Mouse (Mus musculus): ENCODE measurements around the gene Lpar6. TPM values are rescaled to one million over a fixed set of nuclear protein-coding genes. Genes with fewer than 3 reads are reported as not detected.
A peak's percentile ranks its signal among the peaks of the same experiment; 100 is the strongest.

The Lpar6 gene
- 7.8 and 8.1 TPM in 2 replicates for polyA plus RNA-seq (2015; fragmentation: Nextera tagmentation; extraction: Ambion mirVana)

DNA sequence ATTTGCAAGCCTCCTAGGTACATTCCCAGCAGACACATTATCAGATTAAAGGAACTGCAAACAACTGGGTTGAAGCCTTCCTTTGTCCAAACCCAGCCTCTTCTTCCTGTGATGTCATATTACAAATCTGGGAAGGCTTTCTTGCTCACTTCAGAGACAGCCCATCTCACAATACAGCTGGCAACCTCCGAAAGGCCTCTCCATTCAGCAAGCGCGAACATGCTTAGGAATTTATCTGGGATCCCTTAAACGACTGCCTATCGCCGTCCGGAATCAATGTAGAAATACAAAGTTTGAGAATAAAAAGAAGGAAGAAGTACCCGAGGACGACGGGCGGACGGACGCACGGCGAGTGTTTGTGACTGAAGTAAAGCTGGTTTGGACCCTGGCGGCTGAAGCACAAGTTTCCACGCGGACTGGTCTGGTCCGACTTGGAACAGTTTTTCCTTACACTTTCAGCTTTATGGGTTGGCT lies at the start of gene Lpar6:
Lpar6 (plus strand) TSS at position 48 of the 474 bp plus-strand sequence.
- Histone ChIP-seq H3K4me3 (ENCODE audit: low read depth, low read length) (peak within 1 kb of the TSS; percentile 48), H3K9ac (ENCODE audit: low read depth, low read length) (peak within 1 kb of the TSS; percentile 77), H3K27ac (ENCODE audit: low read depth, low read length) (peak within 1 kb of the TSS; percentile 90), H3K36me3 (ENCODE audit: control insufficient read depth, insufficient read depth) (no peaks in the 10 kb centered on the region), H3K27me3 (replicated peaks; ENCODE audit: control insufficient read depth, insufficient read depth, low read length) (no peaks in the 10 kb centered on the region), H3K9me3 (ENCODE audit: control insufficient read depth) (no peaks in the 10 kb centered on the region), H3K4me1 (replicated peaks; ENCODE audit: control insufficient read depth, insufficient read depth, low read length) (peaks cover 4% of the 10 kb centered on the region), H3K4me2 (replicated peaks; ENCODE audit: low read depth) (peak within 1 kb of the TSS; percentile 61)
- under 1% methylated on average over 19 of the region's 19 CpGs for WGBS
- TF ChIP-seq CTCF (IDR thresholded peaks at IDR 0.05; ENCODE audit: low read depth), result peak; percentile 17; the same call in 1 of the 2 replicates
- peak; percentile 84 for ATAC-seq

DNA sequence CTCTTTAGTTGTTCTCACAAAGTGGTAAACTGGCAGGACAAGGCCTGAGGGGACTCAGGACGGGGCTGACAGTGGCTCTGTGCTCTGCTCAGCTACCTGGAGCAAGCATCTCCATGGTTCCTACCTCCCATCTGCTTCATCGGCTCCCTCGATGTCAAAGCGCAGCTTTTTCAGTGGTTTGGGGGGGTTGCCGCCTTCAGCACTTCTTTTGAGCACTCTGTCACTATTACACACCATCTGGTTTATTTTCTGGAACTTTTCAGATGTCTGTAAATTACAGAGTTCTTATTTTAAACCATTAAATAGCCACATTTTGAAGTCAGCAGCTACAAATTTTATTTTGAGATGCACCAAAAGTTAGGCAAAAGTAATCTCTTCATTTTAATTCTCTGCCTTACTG lies 38.6 kb upstream of the Lpar6 start:
- no peak for ATAC-seq
- H3K27me3 ChIP-seq (replicated peaks; ENCODE audit: control insufficient read depth, insufficient read depth, low read length), result no peaks in the 10 kb centered on the region
- no peak overlapping the region for H3K27ac ChIP-seq (ENCODE audit: low read depth, low read length)
- no peak for TF ChIP-seq CTCF (IDR thresholded peaks at IDR 0.05; ENCODE audit: low read depth)
- H3K4me1 ChIP-seq (replicated peaks; ENCODE audit: control insufficient read depth, insufficient read depth, low read length), result no peaks in the 10 kb centered on the region
- H3K9me3 ChIP-seq (ENCODE audit: control insufficient read depth), result no peaks in the 10 kb centered on the region
- H3K36me3 ChIP-seq (ENCODE audit: control insufficient read depth, insufficient read depth), result peaks cover 6% of the 10 kb centered on the region; the same call in 1 of the 2 replicates
- WGBS, result 74% methylated on average over 5 of the region's 5 CpGs
- H3K4me2 ChIP-seq (replicated peaks; ENCODE audit: low read depth), result no peak overlapping the region
- no peak overlapping the region for H3K9ac ChIP-seq (ENCODE audit: low read depth, low read length)
- no peak overlapping the region for H3K4me3 ChIP-seq (ENCODE audit: low read depth, low read length)

DNA sequence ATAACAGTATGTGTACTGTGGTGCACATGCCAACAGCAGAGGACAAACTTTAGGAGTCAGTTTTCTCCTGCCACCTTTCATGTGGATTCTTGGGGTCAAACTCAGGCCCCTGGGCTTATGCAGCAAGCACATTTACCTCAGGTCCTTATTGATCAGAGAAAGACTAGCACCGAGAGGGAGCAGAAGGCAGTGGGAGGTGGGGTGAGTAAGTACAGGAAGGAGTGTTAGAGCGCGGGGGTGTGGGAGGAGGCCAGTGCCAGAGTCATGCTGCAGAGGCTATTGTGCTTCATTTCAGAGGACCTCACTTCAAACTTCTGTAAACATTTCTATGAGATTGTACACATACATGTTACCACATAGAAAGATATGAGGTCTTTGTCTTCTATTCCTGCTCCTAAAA lies 36.2 kb upstream of the Lpar6 start:
- 41% methylated on average over 3 of the region's 3 CpGs for WGBS
- ATAC-seq, result no peak
- H3K4me2 ChIP-seq (replicated peaks; ENCODE audit: low read depth), result no peak overlapping the region
- H3K27ac ChIP-seq (ENCODE audit: low read depth, low read length), result no peak overlapping the region
- H3K27me3 ChIP-seq (replicated peaks; ENCODE audit: control insufficient read depth, insufficient read depth, low read length), result no peaks in the 10 kb centered on the region
- H3K9ac ChIP-seq (ENCODE audit: low read depth, low read length), result no peak overlapping the region
- no peaks in the 10 kb centered on the region for H3K9me3 ChIP-seq (ENCODE audit: control insufficient read depth)
- TF ChIP-seq CTCF (IDR thresholded peaks at IDR 0.05; ENCODE audit: low read depth), result no peak
- H3K36me3 ChIP-seq (ENCODE audit: control insufficient read depth, insufficient read depth), result peaks cover 11% of the 10 kb centered on the region; the same call in 1 of the 2 replicates
- no peaks in the 10 kb centered on the region for H3K4me1 ChIP-seq (replicated peaks; ENCODE audit: control insufficient read depth, insufficient read depth, low read length)
- H3K4me3 ChIP-seq (ENCODE audit: low read depth, low read length), result no peak overlapping the region

DNA sequence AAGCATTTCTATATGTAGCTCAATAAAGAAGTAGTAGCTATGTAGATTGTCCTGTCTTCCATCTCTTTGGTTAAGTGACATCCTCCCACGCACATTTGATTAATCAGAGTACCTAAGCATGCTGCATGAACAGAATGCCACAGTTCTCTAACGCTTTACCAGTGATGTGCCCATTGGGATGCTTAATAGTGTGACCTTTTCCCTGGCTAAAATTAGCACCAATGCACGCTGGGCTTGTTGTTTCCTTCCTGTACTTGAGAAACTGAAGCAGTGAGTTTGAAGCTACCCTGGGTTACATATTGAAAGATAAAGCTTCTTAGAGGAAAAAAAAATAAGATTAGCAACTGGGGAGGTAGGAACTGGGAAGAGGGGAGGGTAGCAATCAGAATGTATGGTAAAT lies 33.7 kb upstream of the Lpar6 start:
- Histone ChIP-seq H3K27ac (ENCODE audit: low read depth, low read length) (no peak overlapping the region), H3K36me3 (ENCODE audit: control insufficient read depth, insufficient read depth) (peaks cover 4% of the 10 kb centered on the region; the same call in 1 of the 2 replicates), H3K4me1 (replicated peaks; ENCODE audit: control insufficient read depth, insufficient read depth, low read length) (no peaks in the 10 kb centered on the region), H3K27me3 (replicated peaks; ENCODE audit: control insufficient read depth, insufficient read depth, low read length) (no peaks in the 10 kb centered on the region), H3K4me2 (replicated peaks; ENCODE audit: low read depth) (no peak overlapping the region), H3K9ac (ENCODE audit: low read depth, low read length) (no peak overlapping the region), H3K9me3 (ENCODE audit: control insufficient read depth) (no peaks in the 10 kb centered on the region), H3K4me3 (ENCODE audit: low read depth, low read length) (no peak overlapping the region)
- ATAC-seq, result no peak
- 73% methylated on average over 3 of the region's 3 CpGs for WGBS
- TF ChIP-seq CTCF (IDR thresholded peaks at IDR 0.05; ENCODE audit: low read depth), result no peak

DNA sequence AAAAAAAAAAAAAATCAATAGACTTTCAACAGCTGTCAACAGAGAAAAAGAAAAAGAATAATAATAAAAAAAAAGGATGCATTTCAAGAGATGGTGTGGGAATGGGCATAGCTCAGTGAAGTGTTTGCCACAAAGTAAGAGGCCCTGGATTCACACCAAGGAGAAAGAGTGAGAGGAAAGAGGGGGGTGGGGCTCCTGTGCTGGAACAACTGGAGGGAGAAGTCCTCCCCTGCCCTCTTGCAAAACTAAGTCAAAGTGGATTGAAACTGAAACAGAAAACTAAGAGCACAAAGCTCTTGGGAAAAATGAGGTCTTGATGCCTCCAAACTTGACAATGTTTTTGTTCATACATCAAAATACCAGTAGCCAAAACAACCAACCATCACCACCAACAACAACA lies 28.4 kb upstream of the Lpar6 start:
- Histone ChIP-seq H3K4me1 (replicated peaks; ENCODE audit: control insufficient read depth, insufficient read depth, low read length) (no peaks in the 10 kb centered on the region), H3K4me3 (ENCODE audit: low read depth, low read length) (no peak overlapping the region), H3K27ac (ENCODE audit: low read depth, low read length) (no peak overlapping the region), H3K27me3 (replicated peaks; ENCODE audit: control insufficient read depth, insufficient read depth, low read length) (no peaks in the 10 kb centered on the region), H3K36me3 (ENCODE audit: control insufficient read depth, insufficient read depth) (peaks cover 5% of the 10 kb centered on the region; the same call in 1 of the 2 replicates), H3K9ac (ENCODE audit: low read depth, low read length) (no peak overlapping the region), H3K9me3 (ENCODE audit: control insufficient read depth) (no peaks in the 10 kb centered on the region), H3K4me2 (replicated peaks; ENCODE audit: low read depth) (no peak overlapping the region)
- ATAC-seq, result peak; percentile 51; the same call in 1 of the 2 replicates
- no peak for TF ChIP-seq CTCF (IDR thresholded peaks at IDR 0.05; ENCODE audit: low read depth)

DNA sequence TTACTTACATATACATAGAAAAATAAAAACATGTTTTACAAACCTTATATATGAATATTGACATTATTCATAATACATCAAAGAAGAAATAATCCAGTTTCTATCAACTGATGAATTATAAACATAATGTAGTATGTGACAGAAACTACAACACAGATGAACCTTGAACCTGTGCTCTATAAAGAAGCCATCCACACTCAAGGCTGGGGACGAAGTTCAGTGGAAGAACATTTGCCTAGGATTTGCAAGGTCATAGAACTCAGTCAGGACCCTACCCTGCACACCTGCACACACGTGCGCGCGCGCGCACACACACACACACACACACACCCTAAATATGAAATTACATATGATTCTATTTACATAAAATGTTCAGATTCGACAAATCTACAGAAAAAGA lies 27.5 kb upstream of the Lpar6 start:
- no peaks in the 10 kb centered on the region for H3K9me3 ChIP-seq (ENCODE audit: control insufficient read depth)
- H3K4me3 ChIP-seq (ENCODE audit: low read depth, low read length), result no peak overlapping the region
- H3K27me3 ChIP-seq (replicated peaks; ENCODE audit: control insufficient read depth, insufficient read depth, low read length), result no peaks in the 10 kb centered on the region
- no peak overlapping the region for H3K27ac ChIP-seq (ENCODE audit: low read depth, low read length)
- peak; percentile 53; the same call in 1 of the 2 replicates for ATAC-seq
- H3K4me1 ChIP-seq (replicated peaks; ENCODE audit: control insufficient read depth, insufficient read depth, low read length), result no peaks in the 10 kb centered on the region
- no peak overlapping the region for H3K9ac ChIP-seq (ENCODE audit: low read depth, low read length)
- no peak for TF ChIP-seq CTCF (IDR thresholded peaks at IDR 0.05; ENCODE audit: low read depth)
- peaks cover 6% of the 10 kb centered on the region for H3K36me3 ChIP-seq (ENCODE audit: control insufficient read depth, insufficient read depth)
- 83% methylated on average over 8 of the region's 8 CpGs for WGBS
- no peak overlapping the region for H3K4me2 ChIP-seq (replicated peaks; ENCODE audit: low read depth)

DNA sequence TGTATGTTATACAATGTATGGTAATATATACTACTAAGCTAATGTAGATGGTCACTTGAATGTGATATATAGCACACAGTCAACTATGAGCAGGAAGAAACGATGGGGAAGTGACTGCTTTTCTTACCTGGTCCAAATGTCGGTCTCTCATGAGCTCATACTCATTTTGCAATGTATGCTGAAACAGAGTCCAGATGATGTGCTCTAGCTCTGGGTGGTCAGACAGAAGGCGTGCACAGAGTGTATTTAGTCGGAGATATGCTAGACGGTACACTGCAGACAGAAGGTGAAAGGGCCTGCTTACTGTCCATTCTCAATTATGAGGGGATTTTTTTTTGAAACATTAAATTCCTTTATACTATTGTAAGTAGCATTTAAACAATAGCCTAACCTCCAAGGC lies 26.2 kb upstream of the Lpar6 start:
- no peaks in the 10 kb centered on the region for H3K4me1 ChIP-seq (replicated peaks; ENCODE audit: control insufficient read depth, insufficient read depth, low read length)
- no peak overlapping the region for H3K9ac ChIP-seq (ENCODE audit: low read depth, low read length)
- WGBS, result 93% methylated on average over 5 of the region's 5 CpGs
- no peak overlapping the region for H3K4me2 ChIP-seq (replicated peaks; ENCODE audit: low read depth)
- H3K4me3 ChIP-seq (ENCODE audit: low read depth, low read length), result no peak overlapping the region
- peaks cover 15% of the 10 kb centered on the region for H3K36me3 ChIP-seq (ENCODE audit: control insufficient read depth, insufficient read depth)
- no peaks in the 10 kb centered on the region for H3K9me3 ChIP-seq (ENCODE audit: control insufficient read depth)
- H3K27me3 ChIP-seq (replicated peaks; ENCODE audit: control insufficient read depth, insufficient read depth, low read length), result no peaks in the 10 kb centered on the region
- TF ChIP-seq CTCF (IDR thresholded peaks at IDR 0.05; ENCODE audit: low read depth), result no peak
- H3K27ac ChIP-seq (ENCODE audit: low read depth, low read length), result no peak overlapping the region
- ATAC-seq, result no peak
